Mouse (Mus musculus): ENCODE results near the gene Nmu.

DNA sequence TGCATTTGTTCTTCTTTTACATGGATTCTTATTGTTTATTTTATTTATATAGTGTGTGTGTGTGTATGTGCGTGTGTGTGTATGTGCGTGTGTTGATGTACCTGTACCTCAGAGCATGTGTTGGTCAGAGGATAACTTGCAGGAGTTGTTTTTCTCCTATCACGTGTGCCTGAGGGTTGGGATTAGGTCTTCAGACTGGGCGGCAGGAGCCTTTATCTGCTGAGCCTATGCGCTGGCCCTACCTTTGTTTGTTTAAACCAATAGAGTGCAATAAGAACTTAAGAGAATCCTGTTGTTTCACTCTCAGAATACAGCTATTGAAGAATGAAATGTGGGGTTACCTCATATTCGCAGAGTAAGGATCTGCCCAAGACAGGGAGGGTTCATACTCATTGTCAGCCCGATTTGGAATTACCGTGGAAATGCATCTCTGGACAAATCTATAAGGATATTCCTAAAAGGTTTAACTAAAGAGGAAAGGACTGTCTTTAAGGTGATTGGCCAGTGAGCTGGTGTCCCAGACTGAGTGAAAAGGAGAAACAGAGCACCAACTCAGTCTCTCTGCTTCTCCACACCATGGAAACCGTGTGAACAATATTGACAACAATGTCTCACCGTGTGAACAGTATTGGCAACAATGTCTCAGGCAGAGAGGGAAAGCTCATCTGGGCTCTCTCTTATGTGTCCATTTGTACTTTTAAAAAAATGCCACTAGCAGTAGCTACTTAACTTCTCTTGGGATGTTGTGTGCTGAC is 25.6 kb upstream of the Nmu start:
- no peak for TF ChIP-seq HCFC1 (IDR thresholded peaks at IDR 0.05; ENCODE audit: borderline replicate concordance, insufficient read depth, low read length)
- no peak for TF ChIP-seq CHD2 (IDR thresholded peaks at IDR 0.05; ENCODE audit: low read depth, low read length)

All from ES-E14 (cell line).